Mouse (Mus musculus) lung, adult 2 months (tissue): ENCODE measurements around the gene Atp5j.

Source experiments
- CTCF ChIP-seq: fragments of 200-500 bp; IDR thresholded peaks from 2 replicates; pipeline ENCODE4 v1.5.1; 2011; ENCODE audit warnings: mild to moderate bottlenecking, low read length, control low read depth; ENCODE audit not compliant: insufficient read depth
- POLR2A ChIP-seq: fragments of 200-500 bp; IDR thresholded peaks from 2 replicates; pipeline ENCODE4 v1.6.1; 2011; ENCODE audit warnings: low read depth, mild to moderate bottlenecking, control low read depth, low read length, borderline replicate concordance; ENCODE audit errors: extremely low read depth

DNA sequence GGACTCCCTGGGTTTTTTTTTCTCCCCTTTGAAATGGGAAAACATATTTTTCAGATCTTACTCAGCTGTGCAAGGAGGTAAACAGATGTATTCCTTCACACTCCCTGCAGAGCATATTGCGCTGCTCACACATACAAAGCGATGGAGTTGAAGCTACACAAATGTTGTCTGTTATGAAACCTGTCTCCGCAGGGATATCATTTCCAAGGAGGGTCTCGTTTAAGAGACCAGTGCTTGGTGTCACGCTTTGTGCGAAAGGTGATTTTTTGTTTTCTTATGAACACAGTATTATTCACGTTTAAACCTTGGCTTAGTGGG, 40.3 kb upstream of the Atp5j start:
- TF ChIP-seq POLR2A (no peak), CTCF (no peak)
